Comparison of ENCODE assay signal across 10 mouse cellular contexts in genomic region chr13:11347787-11348501, GRCm38 (mm10).
A peak's percentile ranks its signal among the peaks of the same experiment; 100 is the strongest.
DNase-seq lines count a peak whose midpoint lies in the region; ATAC-seq lines count a peak whose summit lies in the region.
"Had no signal": no experiment of that assay in that cellular context is flagged by ENCODE, and none has a peak within 500 bp of the region (broad histone marks: within the 10 kb centered on the region; RNA-seq: fewer than 3 reads in every experiment).

No protein-coding gene starts in this region.

- peak; percentile 62 for ATAC-seq in neural tube, embryonic 11.5 days (ENCODE audit: insufficient read depth, low FRiP score, low TSS enrichment)
- ATAC-seq in hindbrain, embryonic 15.5 days (ENCODE audit: low FRiP score, low read depth): peak; percentile 46; the same call in 1 of the 2 replicates
- peak; percentile 64; the same call in 1 of the 2 replicates for ATAC-seq in neural tube, embryonic 13.5 days (ENCODE audit: low read depth)

- H3K27me3 ChIP-seq in neural tube, embryonic 11.5 days (ENCODE audit: control insufficient read depth, insufficient read depth, low read length): no peaks in the 10 kb centered on the region
- H3K27me3 ChIP-seq in hindbrain, embryonic 15.5 days: no peaks in the 10 kb centered on the region
- H3K27me3 ChIP-seq in neural tube, embryonic 13.5 days: no peaks in the 10 kb centered on the region

- H3K4me2 ChIP-seq in neural tube, embryonic 11.5 days (ENCODE audit: low read depth): no peak overlapping the region
- H3K4me2 ChIP-seq in hindbrain, embryonic 15.5 days: no peak overlapping the region
- H3K4me2 ChIP-seq in neural tube, embryonic 13.5 days: no peak overlapping the region

- no peaks in the 10 kb centered on the region for H3K9me3 ChIP-seq in neural tube, embryonic 11.5 days (ENCODE audit: control insufficient read depth, low read length)
- no peaks in the 10 kb centered on the region for H3K9me3 ChIP-seq in hindbrain, embryonic 15.5 days
- H3K9me3 ChIP-seq in neural tube, embryonic 13.5 days: no peaks in the 10 kb centered on the region

- no peaks in the 10 kb centered on the region for H3K36me3 ChIP-seq in neural tube, embryonic 11.5 days (ENCODE audit: control insufficient read depth, insufficient read depth, low read length)
- H3K36me3 ChIP-seq in hindbrain, embryonic 15.5 days: no peaks in the 10 kb centered on the region
- no peaks in the 10 kb centered on the region for H3K36me3 ChIP-seq in neural tube, embryonic 13.5 days

- WGBS in neural tube, embryonic 11.5 days: 60% methylated on average over 6 of the region's 6 CpGs
- 48% methylated on average over 6 of the region's 6 CpGs for WGBS in hindbrain, embryonic 15.5 days
- WGBS in neural tube, embryonic 13.5 days: 35% methylated on average over 6 of the region's 6 CpGs

- H3K9ac ChIP-seq in neural tube, embryonic 11.5 days (ENCODE audit: low read length): no peak overlapping the region
- H3K9ac ChIP-seq in hindbrain, embryonic 15.5 days: no peak overlapping the region
- H3K9ac ChIP-seq in neural tube, embryonic 13.5 days: no peak overlapping the region

- H3K4me1 ChIP-seq in neural tube, embryonic 11.5 days (ENCODE audit: control insufficient read depth, insufficient read depth, low read length): no peaks in the 10 kb centered on the region; the same call in 1 of the 2 replicates
- peaks cover 8% of the 10 kb centered on the region; the same call in 1 of the 2 replicates for H3K4me1 ChIP-seq in hindbrain, embryonic 15.5 days (replicated peaks)
- peaks cover 7% of the 10 kb centered on the region; the same call in 1 of the 2 replicates for H3K4me1 ChIP-seq in neural tube, embryonic 13.5 days (replicated peaks)

- no peak overlapping the region for H3K4me3 ChIP-seq in neural tube, embryonic 11.5 days (ENCODE audit: low read depth, low read length)
- H3K4me3 ChIP-seq in hindbrain, embryonic 15.5 days: no peak overlapping the region
- no peak overlapping the region for H3K4me3 ChIP-seq in neural tube, embryonic 13.5 days

- peak; percentile 9 for DNase-seq in embryo, embryonic 11 days
- no peak for DNase-seq in embryo, embryonic 10 days (ENCODE audit: low spot score)
- DNase-seq in neural tube, embryonic 11.5 days (ENCODE audit: low spot score): peak; percentile 25
- DNase-seq in neural tube, embryonic 10.5 days (ENCODE audit: extremely low spot score, low spot score): no peak
- no peak for DNase-seq in left cerebral cortex, adult 8-10 months (ENCODE audit: low spot score in 2 of 2)
- DNase-seq in spleen, postnatal 14 days (ENCODE audit: low spot score in 2 of 2): no peak
- DNase-seq: cerebellum, adult 11 months; thymus, adult 2 months had no signal

- no peak overlapping the region for H3K27ac ChIP-seq in neural tube, embryonic 11.5 days (ENCODE audit: low read depth, low read length)
- no peak overlapping the region for H3K27ac ChIP-seq in hindbrain, embryonic 15.5 days (replicated peaks)
- no peak overlapping the region for H3K27ac ChIP-seq in neural tube, embryonic 13.5 days (replicated peaks)

Comparison
In these comparisons a context has a peak if more than half of its experiments do, and no peak if none do; other contexts are left out.
1. DNase-seq: peak in embryo, embryonic 11 days (single experiment) and neural tube, embryonic 11.5 days (single experiment); none in embryo, embryonic 10 days (single experiment), neural tube, embryonic 10.5 days (single experiment), left cerebral cortex, adult 8-10 months (0 of 2) and spleen, postnatal 14 days (0 of 2).
2. Peak in every context shown above with its lines, with median percentiles within 50 percentile points of each other: ATAC-seq.